Mouse (Mus musculus): ENCODE results near the gene Ankib1. TPM values are rescaled to one million over a fixed set of nuclear protein-coding genes. Genes with fewer than 3 reads are reported as not detected.
"Not testable (repeated sequence)": the region's sequence is repeated elsewhere in the genome, so short reads cannot be mapped to it uniquely, and the experiment has no call there.

Ankib1 gene
- total and polyA plus RNA-seq, 3 experiments, result 14.5 to 19.5 TPM; not detected in 1

- Histone ChIP-seq H3K79me2 (ENCODE audit: control insufficient read depth, insufficient read depth, low read length, poor library complexity) (peaks cover 45% of the 10 kb centered on the region), H3K4me1 (ENCODE audit: control insufficient read depth in 1 of 2, insufficient read depth in 2 of 2, low read length in 2 of 2) (peaks cover 10 to 12% of the 10 kb centered on the region in 2 experiments), H3K36me3 (ENCODE audit: control insufficient read depth in 1 of 2, insufficient read depth in 2 of 2, low read length in 2 of 2) (peaks cover 4 to 38% of the 10 kb centered on the region in 2 experiments; a peak in 3 of 4 replicates)
- not testable (repeated sequence) for H3K9ac ChIP-seq (ENCODE audit: control insufficient read depth, low read depth, low read length, poor library complexity, severe bottlenecking); H3K27me3 ChIP-seq (ENCODE audit: control insufficient read depth in 1 of 2, insufficient read depth in 2 of 2, low read length in 2 of 2); H3K4me3 ChIP-seq (ENCODE audit: control insufficient read depth in 1 of 2, insufficient read depth in 1 of 2, low read depth in 2 of 2, low read length in 2 of 2); H3K27ac ChIP-seq (ENCODE audit: control insufficient read depth, low read depth, low read length); DNase-seq (ENCODE audit: low read depth, low spot score); H3K9me3 ChIP-seq (replicated peaks; ENCODE audit: insufficient read depth, low read length)
Measured at GRCm38 (mm10) chr5:3797101-3797500, 5.6 kb downstream of the Ankib1 start.

GRCm38 (mm10) chr5:3791048-3791447 lies 11.7 kb downstream of the Ankib1 start:
- no peaks in the 10 kb centered on the region for H3K9me3 ChIP-seq (replicated peaks; ENCODE audit: insufficient read depth, low read length)
- H3K36me3 ChIP-seq (ENCODE audit: control insufficient read depth in 1 of 2, insufficient read depth in 2 of 2, low read length in 2 of 2), result peaks cover 4 to 28% of the 10 kb centered on the region in 2 experiments; a peak in 3 of 4 replicates
- H3K4me3 ChIP-seq (ENCODE audit: control insufficient read depth in 1 of 2, insufficient read depth in 1 of 2, low read depth in 2 of 2, low read length in 2 of 2), result no peak overlapping the region
- TF ChIP-seq EP300 (IDR thresholded peaks at IDR 0.05; ENCODE audit: low read depth in 1 of 2, low read length in 2 of 2) (peak; percentile 29 to 74; a peak in 2 of 4 replicates), ETS1 (IDR thresholded peaks at IDR 0.05; ENCODE audit: low read depth, low read length) (0 out of 2 replicates have a peak, but pooled peaks have one; percentile 19), GATA1 (IDR thresholded peaks at IDR 0.05; ENCODE audit: low read depth, low read length) (peak; percentile 79), ELF1 (IDR thresholded peaks at IDR 0.05; ENCODE audit: low read depth, low read length) (no peak; the same call in 1 of the 2 replicates)
- H3K79me2 ChIP-seq (ENCODE audit: control insufficient read depth, insufficient read depth, low read length, poor library complexity), result peaks cover 32% of the 10 kb centered on the region
- peak; percentile 63 for DNase-seq (ENCODE audit: low read depth, low spot score)
- H3K27ac ChIP-seq (ENCODE audit: control insufficient read depth, low read depth, low read length), result no peak overlapping the region; the same call in 1 of the 2 replicates
- no peaks in the 10 kb centered on the region for H3K27me3 ChIP-seq (ENCODE audit: control insufficient read depth in 1 of 2, insufficient read depth in 2 of 2, low read length in 2 of 2)
- peaks cover 1 to 10% of the 10 kb centered on the region in 2 experiments; a peak in 3 of 4 replicates for H3K4me1 ChIP-seq (ENCODE audit: control insufficient read depth in 1 of 2, insufficient read depth in 2 of 2, low read length in 2 of 2)
- H3K9ac ChIP-seq (ENCODE audit: control insufficient read depth, low read depth, low read length, poor library complexity, severe bottlenecking), result no peak overlapping the region

- no peak overlapping the region for H3K9ac ChIP-seq (ENCODE audit: control insufficient read depth, low read depth, low read length, poor library complexity, severe bottlenecking)
- TF ChIP-seq EP300 (IDR thresholded peaks at IDR 0.05; ENCODE audit: low read depth in 1 of 2, low read length in 2 of 2) (no peak), NRF1 (IDR thresholded peaks at IDR 0.05; ENCODE audit: insufficient read depth, low read depth, low read length, poor library complexity, severe bottlenecking) (no peak), ZKSCAN1 (IDR thresholded peaks at IDR 0.05; ENCODE audit: low read depth, low read length) (no peak), USF2 (IDR thresholded peaks at IDR 0.05; ENCODE audit: borderline replicate concordance in 1 of 2, insufficient read depth in 1 of 2, low read depth in 1 of 2, low read length in 2 of 2) (no peak), GATA1 (IDR thresholded peaks at IDR 0.05; ENCODE audit: low read depth, low read length) (no peak), RAD21 (IDR thresholded peaks at IDR 0.05; ENCODE audit: low read depth, low read length) (no peak), BHLHE40 (IDR thresholded peaks at IDR 0.05; ENCODE audit: borderline replicate concordance, low read depth, low read length) (no peak), SMC3 (IDR thresholded peaks at IDR 0.05; ENCODE audit: low read depth, low read length) (no peak), MXI1 (IDR thresholded peaks at IDR 0.05; ENCODE audit: low read depth, low read length) (no peak), ELF1 (IDR thresholded peaks at IDR 0.05; ENCODE audit: low read depth, low read length) (no peak), KAT2A (conservative IDR thresholded peaks at IDR 0.05; ENCODE audit: low read depth, low read length) (no peak), ZC3H11A (IDR thresholded peaks at IDR 0.05; ENCODE audit: low read depth, low read length) (no peak), TAL1 (IDR thresholded peaks at IDR 0.05; ENCODE audit: low read length) (no peak), MAZ (IDR thresholded peaks at IDR 0.05; ENCODE audit: low read depth, low read length) (no peak), POLR2AphosphoS2 (IDR thresholded peaks at IDR 0.05; ENCODE audit: low read length) (no peak), MAFK (IDR thresholded peaks at IDR 0.05; ENCODE audit: borderline replicate concordance, low read depth, low read length) (no peak), TCF12 (IDR thresholded peaks at IDR 0.05; ENCODE audit: low read depth, low read length) (no peak), ETS1 (IDR thresholded peaks at IDR 0.05; ENCODE audit: low read depth, low read length) (no peak), MEF2A (IDR thresholded peaks at IDR 0.05; ENCODE audit: extremely low read depth, insufficient replicate concordance, low read depth, low read length, poor library complexity, severe bottlenecking) (no peak)
- no peak overlapping the region for H3K4me3 ChIP-seq (ENCODE audit: control insufficient read depth in 1 of 2, insufficient read depth in 1 of 2, low read depth in 2 of 2, low read length in 2 of 2)
- H3K79me2 ChIP-seq (ENCODE audit: control insufficient read depth, insufficient read depth, low read length, poor library complexity), result peaks cover 36% of the 10 kb centered on the region
- no peaks in the 10 kb centered on the region for H3K9me3 ChIP-seq (replicated peaks; ENCODE audit: insufficient read depth, low read length)
- H3K27me3 ChIP-seq (ENCODE audit: control insufficient read depth in 1 of 2, insufficient read depth in 2 of 2, low read length in 2 of 2), result no peaks in the 10 kb centered on the region
- peaks cover 0 to 30% of the 10 kb centered on the region in 2 experiments; a peak in 3 of 4 replicates for H3K36me3 ChIP-seq (ENCODE audit: control insufficient read depth in 1 of 2, insufficient read depth in 2 of 2, low read length in 2 of 2)
- H3K4me1 ChIP-seq (ENCODE audit: control insufficient read depth in 1 of 2, insufficient read depth in 2 of 2, low read length in 2 of 2), result peaks cover 4 to 12% of the 10 kb centered on the region in 2 experiments
- DNase-seq (ENCODE audit: low read depth, low spot score), result no peak
- H3K27ac ChIP-seq (ENCODE audit: control insufficient read depth, low read depth, low read length), result no peak overlapping the region
Measured at GRCm38 (mm10) chr5:3787548-3787947, 15.2 kb downstream of the Ankib1 start.
